Mouse (Mus musculus): ENCODE results near the gene Crp. TPM values are rescaled to one million over a fixed set of nuclear protein-coding genes. Genes with fewer than 3 reads are reported as not detected.

Gene Crp
- polyA plus RNA-seq, 1 experiment: not detected

GRCm38 (mm10) chr1:172670716-172671115, 27.1 kb upstream of the Crp start:
- no peak overlapping the region for H3K4me3 ChIP-seq (ENCODE audit: insufficient read depth, low read length)
- no peaks in the 10 kb centered on the region for H3K4me1 ChIP-seq (ENCODE audit: control insufficient read depth, insufficient read depth, low read length)
- no peak overlapping the region for H3K27ac ChIP-seq (ENCODE audit: insufficient read depth, low read length)
- TF ChIP-seq CTCF (IDR thresholded peaks at IDR 0.05; ENCODE audit: borderline replicate concordance, insufficient read depth, low read length): no peak
- no peak for TF ChIP-seq POLR2A (IDR thresholded peaks at IDR 0.05; ENCODE audit: low read depth, low read length)

DNA sequence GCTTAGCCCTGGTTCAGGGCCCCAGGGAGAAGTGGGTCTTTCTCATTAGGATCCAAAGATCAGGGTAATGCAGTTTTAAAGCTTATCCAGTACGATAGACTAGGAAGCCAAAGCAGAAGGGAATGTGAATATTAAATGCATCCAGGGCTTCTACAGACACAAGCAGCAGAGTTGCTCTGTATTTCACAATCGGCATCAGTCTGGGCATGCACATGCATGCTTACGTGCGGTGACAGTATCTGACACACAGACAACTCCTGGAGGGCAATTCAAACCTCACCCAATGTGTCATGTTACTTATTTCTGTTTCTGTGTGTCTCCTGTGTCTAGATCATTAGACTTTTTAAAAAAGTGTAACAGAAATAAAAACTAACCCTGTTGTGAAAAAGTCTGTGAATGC, 17.1 kb upstream of the Crp start:
- no peak for TF ChIP-seq POLR2A (IDR thresholded peaks at IDR 0.05; ENCODE audit: low read depth, low read length)
- no peak for TF ChIP-seq CTCF (IDR thresholded peaks at IDR 0.05; ENCODE audit: borderline replicate concordance, insufficient read depth, low read length)
- H3K27ac ChIP-seq (ENCODE audit: insufficient read depth, low read length): no peak overlapping the region
- H3K4me1 ChIP-seq (ENCODE audit: control insufficient read depth, insufficient read depth, low read length): no peaks in the 10 kb centered on the region
- H3K4me3 ChIP-seq (ENCODE audit: insufficient read depth, low read length): no peak overlapping the region

- Histone ChIP-seq H3K4me1 (ENCODE audit: control insufficient read depth, insufficient read depth, low read length) (no peaks in the 10 kb centered on the region), H3K4me3 (ENCODE audit: insufficient read depth, low read length) (no peak overlapping the region), H3K27ac (ENCODE audit: insufficient read depth, low read length) (no peak overlapping the region)
- TF ChIP-seq POLR2A (IDR thresholded peaks at IDR 0.05; ENCODE audit: low read depth, low read length): no peak
- TF ChIP-seq CTCF (IDR thresholded peaks at IDR 0.05; ENCODE audit: borderline replicate concordance, insufficient read depth, low read length): no peak
Measured at GRCm38 (mm10) chr1:172683551-172683950, 14.3 kb upstream of the Crp start.

GRCm38 (mm10) chr1:172683957-172684356, 13.9 kb upstream of the Crp start:
- no peak overlapping the region for H3K4me3 ChIP-seq (ENCODE audit: insufficient read depth, low read length)
- no peak for TF ChIP-seq POLR2A (IDR thresholded peaks at IDR 0.05; ENCODE audit: low read depth, low read length)
- no peak for TF ChIP-seq CTCF (IDR thresholded peaks at IDR 0.05; ENCODE audit: borderline replicate concordance, insufficient read depth, low read length)
- H3K27ac ChIP-seq (ENCODE audit: insufficient read depth, low read length): no peak overlapping the region
- H3K4me1 ChIP-seq (ENCODE audit: control insufficient read depth, insufficient read depth, low read length): no peaks in the 10 kb centered on the region

DNA sequence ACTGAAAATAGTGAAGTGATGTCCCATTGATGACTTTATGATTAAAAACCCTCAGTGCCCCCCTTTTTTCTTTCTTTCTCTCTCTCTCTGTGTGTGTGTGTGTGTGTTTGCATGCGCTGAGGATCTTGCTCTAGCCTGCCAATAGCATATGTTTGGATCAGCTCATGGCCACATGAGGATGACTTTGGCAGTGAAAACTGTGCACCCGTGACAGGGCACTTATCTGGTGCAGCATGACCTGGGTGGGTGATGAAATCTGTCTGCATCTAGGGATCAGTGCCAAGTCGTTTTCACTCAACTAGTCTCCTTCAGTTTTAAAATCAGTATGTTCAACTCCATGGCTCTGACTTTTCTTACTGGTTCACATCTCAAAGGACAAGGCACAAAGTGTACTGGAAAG, 12.7 kb upstream of the Crp start:
- Histone ChIP-seq H3K4me3 (ENCODE audit: insufficient read depth, low read length) (no peak overlapping the region), H3K27ac (ENCODE audit: insufficient read depth, low read length) (no peak overlapping the region), H3K4me1 (ENCODE audit: control insufficient read depth, insufficient read depth, low read length) (no peaks in the 10 kb centered on the region)
- TF ChIP-seq POLR2A (IDR thresholded peaks at IDR 0.05; ENCODE audit: low read depth, low read length): no peak
- no peak for TF ChIP-seq CTCF (IDR thresholded peaks at IDR 0.05; ENCODE audit: borderline replicate concordance, insufficient read depth, low read length)

DNA sequence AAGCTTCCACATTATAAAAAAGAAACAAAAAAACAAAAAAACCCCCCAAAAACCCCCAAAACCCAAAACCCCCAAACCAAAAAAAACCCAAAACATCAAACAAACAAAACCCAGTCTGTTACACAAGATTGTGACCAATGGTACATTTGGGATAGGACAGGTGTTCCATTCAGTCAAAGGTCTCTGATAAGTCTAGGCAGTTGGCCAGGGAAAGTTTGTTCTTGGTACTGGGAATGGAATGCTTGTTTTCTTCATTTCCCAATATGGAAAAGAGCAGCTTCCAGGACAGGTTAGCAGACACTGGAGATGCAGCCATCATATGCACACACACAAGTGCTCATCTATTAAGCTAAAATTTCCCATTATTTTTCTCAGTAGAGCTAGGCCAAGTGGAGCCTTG, 433 bp upstream of the Crp start:
- TF ChIP-seq CTCF (IDR thresholded peaks at IDR 0.05; ENCODE audit: borderline replicate concordance, insufficient read depth, low read length): no peak
- TF ChIP-seq POLR2A (IDR thresholded peaks at IDR 0.05; ENCODE audit: low read depth, low read length): no peak
- Histone ChIP-seq H3K4me1 (ENCODE audit: control insufficient read depth, insufficient read depth, low read length) (no peaks in the 10 kb centered on the region), H3K4me3 (ENCODE audit: insufficient read depth, low read length) (no peak overlapping the region), H3K27ac (ENCODE audit: insufficient read depth, low read length) (no peak overlapping the region)

GRCm38 (mm10) chr1:172700814-172701213, 3.0 kb downstream of the Crp start:
- no peak for TF ChIP-seq CTCF (IDR thresholded peaks at IDR 0.05; ENCODE audit: borderline replicate concordance, insufficient read depth, low read length)
- no peak for TF ChIP-seq POLR2A (IDR thresholded peaks at IDR 0.05; ENCODE audit: low read depth, low read length)
- H3K4me1 ChIP-seq (ENCODE audit: control insufficient read depth, insufficient read depth, low read length): no peaks in the 10 kb centered on the region

GRCm38 (mm10) chr1:172701381-172701780, 3.5 kb downstream of the Crp start:
- H3K4me3 ChIP-seq (ENCODE audit: insufficient read depth, low read length): no peak overlapping the region
- no peaks in the 10 kb centered on the region for H3K4me1 ChIP-seq (ENCODE audit: control insufficient read depth, insufficient read depth, low read length)
- H3K27ac ChIP-seq (ENCODE audit: insufficient read depth, low read length): no peak overlapping the region
- TF ChIP-seq POLR2A (IDR thresholded peaks at IDR 0.05; ENCODE audit: low read depth, low read length): no peak
- TF ChIP-seq CTCF (IDR thresholded peaks at IDR 0.05; ENCODE audit: borderline replicate concordance, insufficient read depth, low read length): no peak

More at GRCm38 (mm10) chr1:172700814-172701213, 3.0 kb downstream of the Crp start:
- H3K27ac ChIP-seq (ENCODE audit: insufficient read depth, low read length): no peak overlapping the region
- no peak overlapping the region for H3K4me3 ChIP-seq (ENCODE audit: insufficient read depth, low read length)

DNA sequence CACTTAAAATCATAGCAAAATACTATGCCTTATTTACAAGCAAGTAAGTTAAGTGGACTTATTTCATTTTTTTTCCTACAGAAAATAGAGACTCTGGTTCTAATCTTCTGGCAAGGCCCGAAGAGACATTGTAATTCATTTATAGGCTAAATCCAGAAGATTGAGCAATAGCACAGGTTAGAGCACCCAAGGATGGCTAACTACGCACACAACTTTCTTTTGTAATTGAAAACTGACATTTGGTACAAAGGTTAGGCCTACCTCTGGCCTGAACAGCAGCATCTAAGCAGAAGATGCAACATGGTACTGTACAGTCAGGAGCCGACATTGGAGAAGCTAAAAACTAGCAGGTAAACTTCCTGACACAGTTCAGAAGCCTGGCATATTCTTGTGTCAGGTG, 4.0 kb downstream of the Crp start:
- Histone ChIP-seq H3K4me1 (ENCODE audit: control insufficient read depth, insufficient read depth, low read length) (no peaks in the 10 kb centered on the region), H3K4me3 (ENCODE audit: insufficient read depth, low read length) (no peak overlapping the region), H3K27ac (ENCODE audit: insufficient read depth, low read length) (no peak overlapping the region)
- no peak for TF ChIP-seq CTCF (IDR thresholded peaks at IDR 0.05; ENCODE audit: borderline replicate concordance, insufficient read depth, low read length)

GRCm38 (mm10) chr1:172704769-172705168, 6.9 kb downstream of the Crp start:
- H3K4me1 ChIP-seq (ENCODE audit: control insufficient read depth, insufficient read depth, low read length): no peaks in the 10 kb centered on the region
- no peak for TF ChIP-seq CTCF (IDR thresholded peaks at IDR 0.05; ENCODE audit: borderline replicate concordance, insufficient read depth, low read length)
- TF ChIP-seq POLR2A (IDR thresholded peaks at IDR 0.05; ENCODE audit: low read depth, low read length): no peak
- H3K27ac ChIP-seq (ENCODE audit: insufficient read depth, low read length): no peak overlapping the region
- no peak overlapping the region for H3K4me3 ChIP-seq (ENCODE audit: insufficient read depth, low read length)

- Histone ChIP-seq H3K27ac (ENCODE audit: insufficient read depth, low read length) (no peak overlapping the region), H3K4me1 (ENCODE audit: control insufficient read depth, insufficient read depth, low read length) (no peaks in the 10 kb centered on the region; the same call in 1 of the 2 replicates), H3K4me3 (ENCODE audit: insufficient read depth, low read length) (no peak overlapping the region)
- TF ChIP-seq CTCF (IDR thresholded peaks at IDR 0.05; ENCODE audit: borderline replicate concordance, insufficient read depth, low read length): no peak
- TF ChIP-seq POLR2A (IDR thresholded peaks at IDR 0.05; ENCODE audit: low read depth, low read length): no peak
Measured at GRCm38 (mm10) chr1:172706243-172706642, 8.4 kb downstream of the Crp start.

All from embryonic fibroblast, embryonic 13.5 days (primary cell).